Mouse (Mus musculus): ENCODE results near the gene Gm20696. TPM values are rescaled to one million over a fixed set of nuclear protein-coding genes. Genes with fewer than 3 reads are reported as not detected.

Gm20696 gene
- polyA plus RNA-seq, 2 experiments = 0.16 to 0.33 TPM

GRCm38 (mm10) chr6:99233411-99233810 lies 433.2 kb downstream of the Gm20696 start:
- Histone ChIP-seq H3K4me3 (ENCODE audit: insufficient read depth in 1 of 2, low read depth in 2 of 2, low read length in 2 of 2) (no peak overlapping the region), H3K4me1 (replicated peaks; ENCODE audit: control insufficient read depth in 2 of 2, insufficient read depth in 2 of 2, low read length in 1 of 2) (no peaks in the 10 kb centered on the region), H3K4me2 (ENCODE audit: low read depth) (no peak overlapping the region), H3K9me3 (ENCODE audit: control insufficient read depth, low read length) (no peaks in the 10 kb centered on the region), H3K9ac (replicated peaks) (no peak overlapping the region), H3K36me3 (replicated peaks; ENCODE audit: control insufficient read depth, insufficient read depth, low read depth) (no peaks in the 10 kb centered on the region), H3K27ac (no peak overlapping the region), H3K27me3 (ENCODE audit: control insufficient read depth, insufficient read depth, low read length) (no peaks in the 10 kb centered on the region)
- no peak for TF ChIP-seq EP300 (IDR thresholded peaks at IDR 0.05; ENCODE audit: low read depth)
- TF ChIP-seq CTCF (IDR thresholded peaks at IDR 0.05; ENCODE audit: low read depth) = no peak
- ATAC-seq (ENCODE audit: insufficient read depth) = no peak
- no peak for DNase-seq (ENCODE audit: low read depth in 3 of 3, low spot score in 3 of 3)
- WGBS (ENCODE audit: insufficient replicate concordance) = 82% methylated on average over 10 of the region's 10 CpGs

GRCm38 (mm10) chr6:99228336-99228870 lies 438.2 kb downstream of the Gm20696 start:
- 64% methylated on average over 6 of the region's 6 CpGs for WGBS (ENCODE audit: insufficient replicate concordance)

GRCm38 (mm10) chr6:99221147-99221546 lies 445.4 kb downstream of the Gm20696 start:
- Histone ChIP-seq H3K27me3 (ENCODE audit: control insufficient read depth, insufficient read depth, low read length) (no peaks in the 10 kb centered on the region), H3K4me2 (ENCODE audit: low read depth) (no peak overlapping the region), H3K4me1 (replicated peaks; ENCODE audit: control insufficient read depth in 2 of 2, insufficient read depth in 2 of 2, low read length in 1 of 2) (no peaks in the 10 kb centered on the region), H3K4me3 (ENCODE audit: insufficient read depth in 1 of 2, low read depth in 2 of 2, low read length in 2 of 2) (no peak overlapping the region), H3K27ac (no peak overlapping the region), H3K36me3 (replicated peaks; ENCODE audit: control insufficient read depth, insufficient read depth, low read depth) (no peaks in the 10 kb centered on the region), H3K9me3 (ENCODE audit: control insufficient read depth, low read length) (no peaks in the 10 kb centered on the region), H3K9ac (replicated peaks) (no peak overlapping the region)
- ATAC-seq (ENCODE audit: insufficient read depth) (no peak), DNase-seq (ENCODE audit: low read depth in 3 of 3, low spot score in 3 of 3) (no peak)
- TF ChIP-seq EP300 (IDR thresholded peaks at IDR 0.05; ENCODE audit: low read depth) (no peak), CTCF (IDR thresholded peaks at IDR 0.05; ENCODE audit: low read depth) (no peak)
- 69% methylated on average over 5 of the region's 5 CpGs for WGBS (ENCODE audit: insufficient replicate concordance)

More at GRCm38 (mm10) chr6:99228336-99228870, 438.2 kb downstream of the Gm20696 start:
- no peaks in the 10 kb centered on the region for H3K36me3 ChIP-seq (replicated peaks; ENCODE audit: control insufficient read depth, insufficient read depth, low read depth)
- TF ChIP-seq EP300 (IDR thresholded peaks at IDR 0.05; ENCODE audit: low read depth) (no peak), CTCF (IDR thresholded peaks at IDR 0.05; ENCODE audit: low read depth) (no peak)
- H3K9me3 ChIP-seq (ENCODE audit: control insufficient read depth, low read length) = no peaks in the 10 kb centered on the region
- no peak overlapping the region for H3K27ac ChIP-seq
- ATAC-seq (ENCODE audit: insufficient read depth) (no peak), DNase-seq (ENCODE audit: low read depth in 3 of 3, low spot score in 3 of 3) (no peak)
- H3K9ac ChIP-seq (replicated peaks) = no peak overlapping the region
- H3K27me3 ChIP-seq (ENCODE audit: control insufficient read depth, insufficient read depth, low read length) = no peaks in the 10 kb centered on the region
- 0 out of 4 replicates have a peak, but pooled peaks cover 0 to 3% of the 10 kb centered on the region in 2 experiments for H3K4me1 ChIP-seq (replicated peaks; ENCODE audit: control insufficient read depth in 2 of 2, insufficient read depth in 2 of 2, low read length in 1 of 2)
- no peak overlapping the region for H3K4me2 ChIP-seq (ENCODE audit: low read depth)
- no peak overlapping the region for H3K4me3 ChIP-seq (ENCODE audit: insufficient read depth in 1 of 2, low read depth in 2 of 2, low read length in 2 of 2)

- DNase-seq (ENCODE audit: low read depth in 3 of 3, low spot score in 3 of 3) = no peak
- H3K4me1 ChIP-seq (replicated peaks; ENCODE audit: control insufficient read depth in 2 of 2, insufficient read depth in 2 of 2, low read length in 1 of 2) = no peaks in the 10 kb centered on the region
- no peak overlapping the region for H3K9ac ChIP-seq (replicated peaks)
- WGBS (ENCODE audit: insufficient replicate concordance) = 86% methylated on average over 3 of the region's 3 CpGs
- H3K4me3 ChIP-seq (ENCODE audit: insufficient read depth in 1 of 2, low read depth in 2 of 2, low read length in 2 of 2) = no peak overlapping the region
- H3K36me3 ChIP-seq (replicated peaks; ENCODE audit: control insufficient read depth, insufficient read depth, low read depth) = no peaks in the 10 kb centered on the region
- TF ChIP-seq CTCF (IDR thresholded peaks at IDR 0.05; ENCODE audit: low read depth) (no peak), EP300 (IDR thresholded peaks at IDR 0.05; ENCODE audit: low read depth) (no peak)
- no peak overlapping the region for H3K4me2 ChIP-seq (ENCODE audit: low read depth)
- no peaks in the 10 kb centered on the region for H3K27me3 ChIP-seq (ENCODE audit: control insufficient read depth, insufficient read depth, low read length)
- no peak for ATAC-seq (ENCODE audit: insufficient read depth)
- H3K27ac ChIP-seq = no peak overlapping the region
- no peaks in the 10 kb centered on the region for H3K9me3 ChIP-seq (ENCODE audit: control insufficient read depth, low read length)
Measured at GRCm38 (mm10) chr6:99220472-99220871, 446.1 kb downstream of the Gm20696 start.

- ATAC-seq (ENCODE audit: insufficient read depth) = no peak
- Histone ChIP-seq H3K9me3 (ENCODE audit: control insufficient read depth, low read length) (no peaks in the 10 kb centered on the region), H3K4me3 (ENCODE audit: insufficient read depth in 1 of 2, low read depth in 2 of 2, low read length in 2 of 2) (no peak overlapping the region), H3K27ac (no peak overlapping the region), H3K4me1 (replicated peaks; ENCODE audit: control insufficient read depth in 2 of 2, insufficient read depth in 2 of 2, low read length in 1 of 2) (no peaks in the 10 kb centered on the region), H3K9ac (replicated peaks) (no peak overlapping the region), H3K4me2 (ENCODE audit: low read depth) (no peak overlapping the region), H3K36me3 (replicated peaks; ENCODE audit: control insufficient read depth, insufficient read depth, low read depth) (no peaks in the 10 kb centered on the region), H3K27me3 (ENCODE audit: control insufficient read depth, insufficient read depth, low read length) (no peaks in the 10 kb centered on the region)
- no peak for TF ChIP-seq CTCF (IDR thresholded peaks at IDR 0.05; ENCODE audit: low read depth)
- TF ChIP-seq EP300 (IDR thresholded peaks at IDR 0.05; ENCODE audit: low read depth) = no peak
- no peak for DNase-seq (ENCODE audit: low read depth in 3 of 3, low spot score in 3 of 3)
- WGBS (ENCODE audit: insufficient replicate concordance) = 57% methylated on average over 2 of the region's 2 CpGs
Measured at GRCm38 (mm10) chr6:99217846-99218245, 448.8 kb downstream of the Gm20696 start.

Measured in liver, embryonic 14.5 days (tissue).